Comparison of ENCODE assay signal across 20 mouse cellular contexts in the genomic region with DNA sequence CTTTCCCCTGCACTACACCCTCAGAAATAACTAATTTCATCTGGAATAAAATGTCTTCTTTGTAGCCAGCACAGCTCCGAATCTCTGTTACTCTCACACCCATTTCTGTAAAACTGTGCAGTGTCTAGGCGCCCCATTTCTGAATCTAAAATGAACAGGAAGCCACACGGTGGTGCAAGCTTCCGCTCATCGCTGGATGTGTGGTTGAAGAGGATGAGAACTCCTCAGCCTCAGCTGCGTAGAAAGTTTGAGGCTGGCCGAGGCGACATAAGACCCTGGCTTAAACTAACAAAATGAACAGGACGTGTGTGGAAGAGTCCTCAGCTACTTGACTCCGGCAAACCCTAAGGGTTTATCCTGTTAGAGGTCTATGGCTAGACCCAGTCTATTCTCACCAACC. TPM values are rescaled to one million over a fixed set of nuclear protein-coding genes. Genes with fewer than 3 reads are reported as not detected.
DNase-seq lines count a peak whose midpoint lies in the region; ATAC-seq lines count a peak whose summit lies in the region.
"Had no signal": no experiment of that assay in that cellular context is flagged by ENCODE, and none has a peak within 500 bp of the region (broad histone marks: within the 10 kb centered on the region; RNA-seq: fewer than 3 reads in every experiment).

No protein-coding gene starts in this region.

- 89% methylated on average over 10 of the region's 10 CpGs for WGBS in kidney, embryonic 14.5 days
- 87% methylated on average over 10 of the region's 10 CpGs for WGBS in intestine, embryonic 16.5 days

- H3K4me3 ChIP-seq in kidney, embryonic 14.5 days (ENCODE audit: low read length), result no peak overlapping the region
- H3K4me3 ChIP-seq in intestine, embryonic 16.5 days (ENCODE audit: low read length), result no peak overlapping the region
- H3K4me3 ChIP-seq: hindbrain, embryonic 15.5 days; kidney, embryonic 15.5 days; limb, embryonic 10.5 days; neural tube, embryonic 12.5 days had no signal

- H3K9me3 ChIP-seq in kidney, embryonic 14.5 days (ENCODE audit: control insufficient read depth, low read length), result no peaks in the 10 kb centered on the region
- no peaks in the 10 kb centered on the region for H3K9me3 ChIP-seq in intestine, embryonic 16.5 days (ENCODE audit: control insufficient read depth, low read length)
- H3K9me3 ChIP-seq: hindbrain, embryonic 15.5 days; kidney, embryonic 15.5 days; limb, embryonic 10.5 days; neural tube, embryonic 12.5 days had no signal

- H3K9ac ChIP-seq in kidney, embryonic 14.5 days (ENCODE audit: low read depth, low read length), result no peak overlapping the region
- H3K9ac ChIP-seq in intestine, embryonic 16.5 days (ENCODE audit: low read depth, low read length), result no peak overlapping the region
- H3K9ac ChIP-seq: hindbrain, embryonic 15.5 days; kidney, embryonic 15.5 days; neural tube, embryonic 12.5 days had no signal

- H3K4me2 ChIP-seq in kidney, embryonic 14.5 days (replicated peaks; ENCODE audit: low read depth, low read length), result no peak overlapping the region
- no peak overlapping the region for H3K4me2 ChIP-seq in intestine, embryonic 16.5 days (ENCODE audit: low read depth, low read length)
- H3K4me2 ChIP-seq: hindbrain, embryonic 15.5 days; kidney, embryonic 15.5 days; midbrain, embryonic 11.5 days; neural tube, embryonic 12.5 days had no signal

- no peak overlapping the region for H3K27ac ChIP-seq in kidney, embryonic 14.5 days (ENCODE audit: low read depth, low read length)
- H3K27ac ChIP-seq in intestine, embryonic 16.5 days (ENCODE audit: low read length), result no peak overlapping the region
- H3K27ac ChIP-seq: hindbrain, embryonic 15.5 days; kidney, embryonic 15.5 days; limb, embryonic 10.5 days; neural tube, embryonic 12.5 days; stomach, postnatal 0 days had no signal

- H3K27me3 ChIP-seq in kidney, embryonic 14.5 days (ENCODE audit: control insufficient read depth, insufficient read depth, low read length), result no peaks in the 10 kb centered on the region
- no peaks in the 10 kb centered on the region for H3K27me3 ChIP-seq in intestine, embryonic 16.5 days (replicated peaks; ENCODE audit: control insufficient read depth, insufficient read depth, low read length)
- H3K27me3 ChIP-seq: hindbrain, embryonic 15.5 days; kidney, embryonic 15.5 days; neural tube, embryonic 12.5 days had no signal

- H3K4me1 ChIP-seq in kidney, embryonic 14.5 days (ENCODE audit: control insufficient read depth, insufficient read depth, low read length), result no peaks in the 10 kb centered on the region
- H3K4me1 ChIP-seq in intestine, embryonic 16.5 days (ENCODE audit: control insufficient read depth, insufficient read depth, low read length), result no peaks in the 10 kb centered on the region
- H3K4me1 ChIP-seq: hindbrain, embryonic 15.5 days; kidney, embryonic 15.5 days; neural tube, embryonic 12.5 days had no signal

- peak; percentile 96 for ATAC-seq in megakaryocyte, adult 5-6 weeks (ENCODE audit: poor library complexity, severe bottlenecking)
- no peak for ATAC-seq in kidney, embryonic 14.5 days (ENCODE audit: low FRiP score, low TSS enrichment)
- no peak for ATAC-seq in intestine, embryonic 16.5 days
- ATAC-seq: forebrain, embryonic 14.5 days; Patski had no signal

- H3K36me3 ChIP-seq in kidney, embryonic 14.5 days (ENCODE audit: control insufficient read depth, insufficient read depth, low read length), result no peaks in the 10 kb centered on the region
- no peaks in the 10 kb centered on the region for H3K36me3 ChIP-seq in intestine, embryonic 16.5 days (ENCODE audit: control insufficient read depth, insufficient read depth, low read length)
- H3K36me3 ChIP-seq: hindbrain, embryonic 15.5 days; kidney, embryonic 15.5 days; limb, embryonic 10.5 days; neural tube, embryonic 12.5 days had no signal

- peak; percentile 32 to 38 for DNase-seq in spleen, adult 18-20 months
- DNase-seq in spleen, adult 12 weeks (ENCODE audit: low spot score), result no peak
- DNase-seq in spleen, postnatal 4 days (ENCODE audit: low spot score in 2 of 2), result peak; percentile 22 to 64
- no peak for DNase-seq in cerebellum, adult 11-12 months
- DNase-seq in frontal cortex, postnatal 36 days (ENCODE audit: low spot score in 2 of 2), result no peak
- DNase-seq: adrenal gland, postnatal 14 days; gastrocnemius, postnatal 36 days; lung, adult 2 months; right cerebral cortex, adult 18-20 months had no signal

RNA-seq across cellular contexts. Expression of a gene that starts 38.0 kb away (rescaled TPM):
- total RNA-seq in megakaryocyte, adult 5-6 weeks (2015), result 11.8 and 13.7 TPM in 2 replicates
- 9.5 and 10.6 TPM in 2 replicates for total RNA-seq in megakaryocyte, adult 5-6 weeks (2017)
- polyA plus RNA-seq in kidney, embryonic 14.5 days (2014; fragmentation: Nextera tagmentation; extraction: Ambion mirVana), result 38.9 and 50.4 TPM in 2 replicates
- 51.4 and 51.7 TPM in 2 replicates for polyA plus RNA-seq in intestine, embryonic 16.5 days (2015; fragmentation: Nextera tagmentation; extraction: Ambion mirVana)

Comparison
In these comparisons a context has a peak if more than half of its experiments do, and no peak if none do; other contexts are left out.
1. DNase-seq: peak in spleen, adult 18-20 months (2 of 2) and spleen, postnatal 4 days (2 of 2); none in spleen, adult 12 weeks (single experiment), cerebellum, adult 11-12 months (single experiment) and frontal cortex, postnatal 36 days (0 of 2).